Mouse (Mus musculus) kidney, adult 2 months (tissue): ENCODE measurements around the gene Cdadc1.

Experiments
- CTCF ChIP-seq: fragments of 200-500 bp; conservative IDR thresholded peaks from 2 replicates; pipeline ENCODE4 v1.5.1; 2011; ENCODE audit warnings: low read depth, mild to moderate bottlenecking, control low read depth, low read length, moderate library complexity, mixed read lengths; ENCODE audit not compliant: insufficient read depth, insufficient read length
- POLR2A ChIP-seq: fragments of 200-500 bp; IDR thresholded peaks from one replicate; pipeline ENCODE4 v1.6.1; 2011; ENCODE audit warnings: low read depth, low read length, control low read depth

- TF ChIP-seq CTCF, result no peak
- TF ChIP-seq POLR2A, result no peak
Measured at GRCm38 (mm10) chr14:59566756-59567155, 31.0 kb downstream of the Cdadc1 start.
